Mouse (Mus musculus) intestine, embryonic 14.5 days (tissue): ENCODE measurements around the gene Bbs9. TPM values are rescaled to one million over a fixed set of nuclear protein-coding genes. Genes with fewer than 3 reads are reported as not detected.

Experiments used
- ATAC-seq: fragments of 200-750 bp; cut with Nextera tagmentation; replicated peaks from 2 replicates; pipeline ENCODE4 v1.8.0; 2017; ENCODE audit warnings: low read depth, moderate number of reproducible peaks, moderate TSS enrichment, moderate library complexity; ENCODE audit not compliant: low FRiP score, low TSS enrichment
- DNase-seq: peaks from one replicate; pipeline ENCODE4 v3.0.0-alpha.2; 2018; ENCODE audit warnings: low spot score
- H3K27ac ChIP-seq: fragments of 300-500 bp; sonication (generic); 2 replicates; pipeline ENCODE4 v1.5.1; 2014; ENCODE audit warnings: low read depth, mild to moderate bottlenecking, control low read depth
- H3K27me3 ChIP-seq: fragments of 300-500 bp; sonication (generic); replicated peaks from 2 replicates; pipeline ENCODE4 v1.6.1; 2014; ENCODE audit warnings: low read length, control low read depth; ENCODE audit not compliant: control insufficient read depth, insufficient read depth
- H3K36me3 ChIP-seq: fragments of 300-500 bp; sonication (generic); 2 replicates; pipeline ENCODE4 v1.6.1; 2014; ENCODE audit warnings: low read length, control low read depth; ENCODE audit not compliant: control insufficient read depth, insufficient read depth
- H3K4me1 ChIP-seq: fragments of 300-500 bp; sonication (generic); replicated peaks from 2 replicates; pipeline ENCODE4 v1.6.1; 2014; ENCODE audit warnings: low read length, control low read depth, mixed read lengths; ENCODE audit not compliant: control insufficient read depth, insufficient read depth
- H3K4me2 ChIP-seq: fragments of 300-500 bp; sonication (generic); 2 replicates; pipeline ENCODE4 v1.6.1; 2014; ENCODE audit warnings: low read length
- H3K4me3 ChIP-seq: fragments of 300-500 bp; sonication (generic); 2 replicates; pipeline ENCODE4 v1.5.1; 2014; ENCODE audit warnings: low read depth, low read length, control low read depth, mixed read lengths
- H3K9ac ChIP-seq: fragments of 300-500 bp; sonication (generic); 2 replicates; pipeline ENCODE4 v1.6.1; 2014; ENCODE audit warnings: mild to moderate bottlenecking, low read length
- H3K9me3 ChIP-seq: fragments of 300-500 bp; sonication (generic); 2 replicates; pipeline ENCODE4 v1.6.1; 2016; ENCODE audit warnings: low read length, control low read depth; ENCODE audit not compliant: control insufficient read depth
- WGBS: fragments of 180-500 bp; shearing (Covaris S2); extraction: QIAGEN DNeasy Blood & Tissue Kit; methylation state at CpG from one replicate; pipeline ENCODE4 v1.1.7; 2014; 5-methylcytosine and 5-hydroxymethylcytosine counted together
- polyA plus RNA-seq: library from polyadenylated mRNA; unstranded; fragments of >200 nt; fragmentation: Nextera tagmentation; extraction: Ambion mirVana; gene quantifications from 2 replicates; pipeline ENCODE4 v1.2.1, GENCODE M21; 2014

The Bbs9 gene
- polyA plus RNA-seq, 1 experiment from 2014 or later = 14.2 TPM

DNA sequence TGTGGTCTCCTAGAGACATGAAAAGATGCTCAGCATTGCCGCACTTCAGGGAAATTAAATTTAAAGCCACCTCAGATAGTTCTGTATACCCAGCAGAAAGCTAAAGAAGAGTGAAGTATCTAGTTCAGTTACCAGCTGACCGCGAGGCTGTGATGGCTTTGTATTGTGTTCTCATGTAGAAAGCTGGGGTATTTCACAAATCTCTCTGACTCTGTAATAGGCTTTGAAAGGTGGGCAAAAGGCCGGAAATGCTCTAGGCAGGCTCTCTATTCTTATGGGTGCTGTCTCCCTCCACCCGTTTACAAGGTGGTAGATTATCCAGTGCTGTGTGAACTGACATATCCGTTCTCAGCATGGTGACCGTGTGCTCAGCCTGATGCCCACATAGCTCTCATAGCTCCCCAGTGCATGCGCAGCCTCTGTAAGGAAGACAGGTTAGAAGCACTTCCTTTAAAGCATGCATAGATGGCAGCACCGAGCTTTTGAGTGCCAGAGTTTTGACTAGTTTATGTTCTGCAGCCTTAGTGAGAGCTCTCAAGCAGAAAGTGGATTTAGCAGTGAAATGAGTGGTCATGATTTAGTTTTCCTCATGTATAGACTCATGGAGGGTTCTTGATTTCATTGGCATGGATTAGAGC is 57.4 kb downstream of the Bbs9 start:
- Histone ChIP-seq H3K4me1 (no peaks in the 10 kb centered on the region), H3K36me3 (no peaks in the 10 kb centered on the region), H3K9me3 (no peaks in the 10 kb centered on the region), H3K4me2 (no peak overlapping the region), H3K4me3 (no peak overlapping the region), H3K9ac (no peak overlapping the region), H3K27ac (no peak overlapping the region), H3K27me3 (no peaks in the 10 kb centered on the region)
- DNase-seq (no peak), ATAC-seq (peak; percentile 65; the same call in 1 of the 2 replicates)
- WGBS = 53% methylated on average over 9 of the region's 9 CpGs

DNA sequence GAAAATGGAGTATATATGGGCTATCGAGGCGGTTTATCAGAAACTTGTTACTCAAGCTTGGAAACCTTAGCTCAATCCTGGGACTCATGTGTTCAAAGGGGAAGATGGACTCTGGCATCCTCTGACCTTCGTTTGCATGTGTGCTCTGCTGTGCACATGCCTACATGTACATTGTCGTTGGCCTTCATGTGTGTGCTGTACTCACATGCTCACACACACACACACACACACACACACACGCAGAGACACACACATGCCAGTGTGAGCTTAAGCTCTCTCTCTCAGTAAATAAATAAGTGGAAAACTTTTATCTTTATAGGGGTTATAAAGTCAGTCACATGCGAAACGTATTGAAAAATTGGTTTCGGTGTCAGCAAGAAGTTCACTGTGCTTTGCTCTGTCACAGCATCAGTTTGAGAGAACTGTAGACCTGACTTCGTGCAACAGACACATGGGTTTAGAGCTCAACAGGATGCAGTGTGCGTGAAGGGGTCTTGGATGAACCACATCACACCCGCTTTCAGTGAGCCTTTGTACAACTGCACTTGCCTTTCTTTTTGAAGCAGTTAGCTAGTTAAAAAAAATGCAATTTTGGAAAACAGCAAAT is 62.4 kb downstream of the Bbs9 start:
- no peak overlapping the region for H3K4me2 ChIP-seq
- DNase-seq = no peak
- no peak overlapping the region for H3K4me3 ChIP-seq
- 0 out of 2 replicates have a peak overlapping the region, but pooled peaks have one; percentile 24 for H3K27ac ChIP-seq
- no peaks in the 10 kb centered on the region for H3K36me3 ChIP-seq
- 0 out of 2 replicates have a peak, but pooled peaks have one; percentile 28 for ATAC-seq
- H3K27me3 ChIP-seq = no peaks in the 10 kb centered on the region
- WGBS = 81% methylated on average over 11 of the region's 11 CpGs
- H3K9me3 ChIP-seq = no peaks in the 10 kb centered on the region
- no peak overlapping the region for H3K9ac ChIP-seq
- H3K4me1 ChIP-seq = peaks cover 4% of the 10 kb centered on the region; the same call in 1 of the 2 replicates

DNA sequence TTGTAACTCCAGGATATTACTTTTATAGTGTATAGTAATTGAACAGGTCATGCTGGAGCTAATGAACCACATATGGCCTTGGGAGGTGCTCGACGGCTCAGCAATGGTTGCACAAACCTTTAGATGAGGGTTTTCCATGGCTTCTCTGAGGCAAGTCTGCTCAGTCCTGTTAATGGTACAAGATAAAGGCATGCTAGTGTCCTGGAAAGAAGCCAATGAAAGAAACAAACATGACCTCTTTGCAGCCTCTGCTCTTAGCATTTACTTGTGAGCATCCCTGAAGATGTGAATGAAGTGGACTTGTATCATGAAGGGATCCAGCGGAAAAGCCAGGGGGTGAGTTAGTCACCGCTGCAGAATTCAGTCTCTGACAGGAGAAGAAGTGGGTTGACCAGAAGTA is 64.0 kb downstream of the Bbs9 start:
- Histone ChIP-seq H3K9ac (no peak overlapping the region), H3K27me3 (no peaks in the 10 kb centered on the region), H3K4me3 (no peak overlapping the region), H3K36me3 (no peaks in the 10 kb centered on the region), H3K9me3 (no peaks in the 10 kb centered on the region), H3K4me2 (no peak overlapping the region), H3K27ac (no peak overlapping the region), H3K4me1 (peaks cover 4% of the 10 kb centered on the region; the same call in 1 of the 2 replicates)
- WGBS = 79% methylated on average over 4 of the region's 4 CpGs
- no peak for DNase-seq
- no peak for ATAC-seq

DNA sequence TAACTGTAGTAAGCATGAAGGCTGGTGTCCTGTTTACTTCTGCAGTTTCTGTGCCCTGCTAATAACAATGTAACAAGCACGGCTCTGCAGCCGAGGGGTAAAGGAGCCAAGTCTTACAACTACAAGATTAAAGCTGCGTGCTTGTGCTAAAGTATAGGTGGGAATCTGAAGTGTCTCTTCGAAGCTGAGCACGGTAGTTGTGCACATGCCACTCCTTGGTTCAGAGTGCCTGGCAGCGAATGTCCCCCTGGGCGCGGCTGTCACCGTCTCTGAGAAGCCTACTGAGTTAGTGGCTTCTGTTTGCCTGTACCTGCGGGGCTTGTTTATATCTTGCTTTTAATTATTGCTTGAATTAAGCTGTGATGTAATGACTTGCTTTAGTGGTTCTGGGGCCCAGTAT is 65.6 kb downstream of the Bbs9 start:
- H3K4me3 ChIP-seq = no peak overlapping the region
- no peak overlapping the region for H3K4me2 ChIP-seq
- H3K27me3 ChIP-seq = no peaks in the 10 kb centered on the region
- H3K4me1 ChIP-seq = peaks cover 4% of the 10 kb centered on the region; the same call in 1 of the 2 replicates
- no peaks in the 10 kb centered on the region for H3K36me3 ChIP-seq
- DNase-seq (no peak), ATAC-seq (no peak)
- H3K27ac ChIP-seq = no peak overlapping the region
- no peaks in the 10 kb centered on the region for H3K9me3 ChIP-seq
- 81% methylated on average over 10 of the region's 10 CpGs for whole genome bisulfite sequencing
- H3K9ac ChIP-seq = no peak overlapping the region

DNA sequence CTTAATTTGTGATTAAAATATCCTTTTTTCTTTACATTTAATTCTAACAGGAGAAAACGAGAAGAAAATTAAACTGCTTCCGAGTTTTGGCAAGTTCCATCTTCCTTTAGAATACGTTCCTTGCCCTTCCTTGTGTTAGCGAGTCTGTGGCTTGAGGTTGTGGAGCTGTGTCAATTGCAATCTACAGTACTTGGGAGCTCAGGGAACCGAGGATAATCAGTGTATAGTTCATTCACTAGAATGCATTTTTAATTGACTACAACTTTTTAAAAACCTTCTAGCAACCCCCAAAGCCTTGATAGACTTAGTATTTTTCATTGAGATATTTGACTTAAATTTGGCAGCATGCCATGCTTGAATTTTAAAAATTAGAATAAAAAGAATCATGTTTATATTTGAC is 68.0 kb downstream of the Bbs9 start:
- Histone ChIP-seq H3K4me2 (no peak overlapping the region), H3K9me3 (no peaks in the 10 kb centered on the region), H3K9ac (no peak overlapping the region), H3K4me3 (no peak overlapping the region), H3K4me1 (peaks cover 4% of the 10 kb centered on the region; the same call in 1 of the 2 replicates), H3K36me3 (no peaks in the 10 kb centered on the region), H3K27me3 (no peaks in the 10 kb centered on the region), H3K27ac (no peak overlapping the region)
- no peak for ATAC-seq
- 85% methylated on average over 5 of the region's 5 CpGs for whole genome bisulfite sequencing
- no peak for DNase-seq

DNA sequence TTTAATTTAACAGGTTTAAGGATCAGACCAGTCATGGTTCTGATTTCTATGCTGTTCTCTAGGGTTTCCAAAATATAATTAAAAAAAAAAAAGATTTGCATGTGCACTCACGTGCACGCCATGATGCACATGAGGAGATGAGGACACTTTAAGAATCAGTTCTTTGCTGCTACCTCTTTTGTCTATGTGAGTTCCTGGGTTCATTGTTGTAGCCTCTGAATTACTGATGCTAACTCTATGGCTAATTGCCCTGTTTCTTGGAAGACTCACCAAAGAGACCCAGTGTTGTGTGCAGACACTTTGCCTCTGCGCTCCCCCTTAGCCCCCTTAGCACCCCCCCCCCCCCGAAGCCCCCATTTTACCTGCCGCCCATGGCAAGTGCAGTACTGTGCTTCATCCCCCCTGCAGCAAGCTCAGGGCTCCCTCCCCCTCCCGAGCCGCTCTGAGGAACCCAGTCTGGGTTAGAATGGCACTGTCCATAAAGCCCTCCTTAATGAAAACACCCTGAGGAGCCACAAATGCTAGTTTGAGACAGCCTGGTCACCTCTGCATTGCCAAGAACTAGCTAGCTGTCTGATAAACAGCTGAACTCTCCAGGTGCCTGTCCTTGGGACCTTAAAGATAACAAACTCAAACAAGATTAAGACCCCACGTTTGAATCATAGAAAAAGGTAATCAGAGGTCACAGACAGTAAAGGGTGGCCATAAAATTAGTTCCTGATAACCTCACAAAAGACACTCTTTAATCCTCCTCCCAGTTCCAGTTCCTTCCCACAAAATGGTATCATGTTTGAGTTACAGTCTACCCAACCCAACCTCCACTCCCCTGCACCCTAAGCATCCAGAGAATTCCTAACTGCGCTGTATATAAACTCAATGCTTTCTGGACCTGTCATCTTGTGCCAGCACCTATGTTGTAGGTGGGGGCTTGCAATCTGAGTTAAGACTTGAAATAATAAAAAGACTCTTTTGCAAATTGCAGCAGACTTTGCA is 69.1 kb downstream of the Bbs9 start:
- Histone ChIP-seq H3K27me3 (no peaks in the 10 kb centered on the region), H3K36me3 (no peaks in the 10 kb centered on the region), H3K9ac (no peak overlapping the region), H3K9me3 (no peaks in the 10 kb centered on the region), H3K27ac (no peak overlapping the region), H3K4me2 (no peak overlapping the region), H3K4me1 (peaks cover 2% of the 10 kb centered on the region; the same call in 1 of the 2 replicates), H3K4me3 (no peak overlapping the region)
- WGBS = 47% methylated on average over 9 of the region's 9 CpGs
- ATAC-seq = peak; percentile 65
- no peak for DNase-seq

DNA sequence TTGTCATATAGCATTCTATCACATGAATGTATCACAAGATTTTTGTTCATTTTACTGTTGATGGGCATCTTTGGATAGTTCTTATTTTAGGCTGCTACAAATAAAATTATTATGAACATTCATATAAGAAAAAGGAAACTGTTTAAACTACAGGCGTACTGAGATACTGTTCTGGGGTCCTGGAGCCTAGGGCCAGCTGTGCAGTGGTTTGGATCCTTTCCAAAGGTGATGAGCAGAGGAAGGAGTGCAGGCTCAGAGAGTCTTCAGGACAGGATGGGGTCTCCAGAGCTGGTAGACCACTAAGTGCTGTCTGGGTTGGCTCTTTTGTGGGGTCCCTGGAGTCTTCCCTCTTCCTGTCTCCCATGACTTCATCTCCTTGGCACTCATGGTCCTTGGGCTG is 75.8 kb downstream of the Bbs9 start:
- ATAC-seq (no peak), DNase-seq (peak; percentile 31)
- Histone ChIP-seq H3K27me3 (no peaks in the 10 kb centered on the region), H3K4me2 (no peak overlapping the region), H3K9ac (no peak overlapping the region), H3K4me3 (no peak overlapping the region), H3K27ac (no peak overlapping the region), H3K36me3 (no peaks in the 10 kb centered on the region), H3K9me3 (no peaks in the 10 kb centered on the region), H3K4me1 (no peaks in the 10 kb centered on the region)
- WGBS = 45% methylated on average over 1 of the region's 1 CpGs

DNA sequence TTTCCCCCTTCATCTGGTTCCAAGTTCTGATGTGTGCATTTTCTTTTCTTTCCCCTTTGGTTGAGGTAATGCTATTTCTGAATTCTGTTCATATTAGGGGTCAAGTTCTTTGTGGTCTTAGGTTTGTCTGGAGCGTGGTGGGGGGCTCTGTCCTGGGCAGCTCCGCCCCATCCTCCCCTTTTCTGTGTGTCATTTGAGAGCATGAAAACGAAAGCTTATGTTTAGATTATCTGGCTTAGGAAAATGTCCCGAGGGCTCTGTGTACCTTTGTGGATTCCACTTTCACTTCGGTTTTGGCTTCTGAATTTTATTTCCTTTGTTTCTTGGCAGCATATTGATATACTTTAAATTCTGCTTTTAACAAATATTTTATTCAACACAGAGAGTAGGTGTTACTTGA is 80.6 kb downstream of the Bbs9 start:
- Histone ChIP-seq H3K4me3 (no peak overlapping the region), H3K9ac (no peak overlapping the region), H3K27me3 (no peaks in the 10 kb centered on the region), H3K4me2 (no peak overlapping the region), H3K36me3 (no peaks in the 10 kb centered on the region), H3K27ac (no peak overlapping the region), H3K4me1 (no peaks in the 10 kb centered on the region), H3K9me3 (no peaks in the 10 kb centered on the region)
- ATAC-seq (no peak), DNase-seq (no peak)
- WGBS = 36% methylated on average over 5 of the region's 5 CpGs
